Mouse (Mus musculus): ENCODE measurements around the gene 2210016L21Rik. TPM values are rescaled to one million over a fixed set of nuclear protein-coding genes. Genes with fewer than 3 reads are reported as not detected.

2210016L21Rik gene
- total and polyA plus RNA-seq, 3 experiments = 16.2 to 46.1 TPM; not detected in 1

DNA sequence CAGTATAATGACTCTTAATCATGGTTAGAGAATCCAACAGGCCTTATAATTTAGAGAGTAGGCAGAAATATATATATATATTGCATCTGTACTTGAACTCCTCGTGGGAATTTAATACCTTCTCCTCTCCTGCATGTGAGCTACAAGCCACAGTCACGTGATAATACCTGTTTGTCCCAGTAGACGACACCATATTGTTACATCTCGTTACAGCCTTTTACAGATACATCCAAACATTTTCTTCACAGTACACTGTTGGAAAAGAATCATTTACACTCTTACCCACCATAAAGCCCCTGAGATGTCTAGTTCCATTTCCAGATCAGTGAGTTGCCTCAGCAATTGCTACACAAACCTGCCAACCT, 790 bp downstream of the 2210016L21Rik start:
- peak; percentile 71 for TF ChIP-seq USF1 (IDR thresholded peaks at IDR 0.05; ENCODE audit: low read depth, low read length)
- no peak for TF ChIP-seq JUND (IDR thresholded peaks at IDR 0.05; ENCODE audit: low read depth, low read length)
- 0 out of 4 replicates have a peak, but pooled peaks of 1 of the 2 experiments have one; percentile 15 for TF ChIP-seq USF2 (IDR thresholded peaks at IDR 0.05; ENCODE audit: borderline replicate concordance in 1 of 2, insufficient read depth in 1 of 2, low read depth in 1 of 2, low read length in 2 of 2)
- Histone ChIP-seq H3K27me3 (ENCODE audit: control insufficient read depth in 1 of 2, insufficient read depth in 2 of 2, low read length in 2 of 2) (no peaks in the 10 kb centered on the region), H3K4me3 (ENCODE audit: control insufficient read depth in 1 of 2, insufficient read depth in 1 of 2, low read depth in 2 of 2, low read length in 2 of 2) (peak overlapping the region; percentile 80 to 99), H3K27ac (ENCODE audit: control insufficient read depth, low read depth, low read length) (no peak overlapping the region), H3K36me3 (ENCODE audit: control insufficient read depth in 1 of 2, insufficient read depth in 2 of 2, low read length in 2 of 2) (peaks cover 0 to 6% of the 10 kb centered on the region in 2 experiments; a peak in 2 of 4 replicates), H3K9ac (ENCODE audit: control insufficient read depth, low read depth, low read length, poor library complexity, severe bottlenecking) (peak overlapping the region; percentile 93), H3K79me2 (ENCODE audit: control insufficient read depth, insufficient read depth, low read length, poor library complexity) (peaks cover 6% of the 10 kb centered on the region), H3K4me1 (ENCODE audit: control insufficient read depth in 1 of 2, insufficient read depth in 2 of 2, low read length in 2 of 2) (no peaks in the 10 kb centered on the region; a peak in 2 of 4 replicates), H3K9me3 (replicated peaks; ENCODE audit: insufficient read depth, low read length) (no peaks in the 10 kb centered on the region)
- DNase-seq (ENCODE audit: low read depth, low spot score) = no peak

DNA sequence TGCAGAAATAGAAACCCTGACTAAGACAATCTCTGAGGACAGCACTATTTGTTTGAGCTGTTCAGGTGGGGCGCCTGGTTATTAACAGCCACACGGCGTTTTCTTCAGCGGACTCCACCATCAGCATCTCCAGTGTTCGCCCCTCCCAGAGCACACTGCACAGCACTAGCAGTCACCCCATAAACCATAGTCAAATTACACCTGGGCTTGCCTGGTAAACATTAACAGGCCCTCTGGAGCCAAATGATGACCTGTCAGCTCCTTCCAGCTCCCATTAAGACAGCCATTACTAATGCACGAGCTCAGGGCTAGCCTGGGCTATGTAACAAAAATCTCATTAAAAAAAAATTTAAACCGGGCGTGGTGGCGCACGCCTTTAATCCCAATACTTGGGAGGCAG, 3.1 kb downstream of the 2210016L21Rik start:
- Histone ChIP-seq H3K79me2 (ENCODE audit: control insufficient read depth, insufficient read depth, low read length, poor library complexity) (peaks cover 6% of the 10 kb centered on the region), H3K9me3 (replicated peaks; ENCODE audit: insufficient read depth, low read length) (no peaks in the 10 kb centered on the region), H3K27ac (ENCODE audit: control insufficient read depth, low read depth, low read length) (no peak overlapping the region), H3K36me3 (ENCODE audit: control insufficient read depth in 1 of 2, insufficient read depth in 2 of 2, low read length in 2 of 2) (peaks cover 0 to 6% of the 10 kb centered on the region in 2 experiments; a peak in 2 of 4 replicates), H3K9ac (ENCODE audit: control insufficient read depth, low read depth, low read length, poor library complexity, severe bottlenecking) (no peak overlapping the region), H3K27me3 (ENCODE audit: control insufficient read depth in 1 of 2, insufficient read depth in 2 of 2, low read length in 2 of 2) (no peaks in the 10 kb centered on the region), H3K4me1 (ENCODE audit: control insufficient read depth in 1 of 2, insufficient read depth in 2 of 2, low read length in 2 of 2) (no peaks in the 10 kb centered on the region; a peak in 2 of 4 replicates), H3K4me3 (ENCODE audit: control insufficient read depth in 1 of 2, insufficient read depth in 1 of 2, low read depth in 2 of 2, low read length in 2 of 2) (no peak overlapping the region)
- TF ChIP-seq GABPA (IDR thresholded peaks at IDR 0.05; ENCODE audit: low read depth, low read length) (no peak), ZNF384 (IDR thresholded peaks at IDR 0.05; ENCODE audit: low read depth, low read length) (no peak), HCFC1 (IDR thresholded peaks at IDR 0.05; ENCODE audit: low read depth, low read length) (no peak), KAT2A (conservative IDR thresholded peaks at IDR 0.05; ENCODE audit: low read depth, low read length) (no peak), MAZ (IDR thresholded peaks at IDR 0.05; ENCODE audit: low read depth, low read length) (no peak), MYC (IDR thresholded peaks at IDR 0.05; ENCODE audit: low read depth, low read length) (no peak), CHD1 (IDR thresholded peaks at IDR 0.05; ENCODE audit: low read depth, low read length) (no peak), NELFE (IDR thresholded peaks at IDR 0.05; ENCODE audit: low read depth, low read length) (no peak), USF1 (IDR thresholded peaks at IDR 0.05; ENCODE audit: low read depth, low read length) (no peak)
- no peak for DNase-seq (ENCODE audit: low read depth, low spot score)

DNA sequence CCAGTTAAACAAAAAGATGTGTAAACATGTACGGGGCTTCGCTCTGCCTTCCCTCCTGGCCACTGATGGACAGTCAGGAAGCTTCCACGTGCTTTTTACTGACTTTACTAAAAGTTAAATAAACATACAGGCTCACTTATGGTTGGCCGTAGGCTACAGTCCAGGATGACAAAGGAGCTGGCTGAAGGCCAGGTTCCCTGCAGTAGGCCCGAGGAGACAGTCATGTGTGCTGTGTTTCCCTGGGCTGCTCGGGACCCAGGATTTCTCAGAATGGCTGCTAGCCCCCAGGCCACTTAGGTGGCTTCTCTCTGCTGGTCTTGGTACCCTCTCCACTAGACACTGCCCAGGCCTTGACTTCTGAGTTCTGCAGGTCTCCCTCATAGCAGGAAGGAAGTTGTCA, 6.9 kb downstream of the 2210016L21Rik start:
- Histone ChIP-seq H3K27me3 (ENCODE audit: control insufficient read depth in 1 of 2, insufficient read depth in 2 of 2, low read length in 2 of 2) (no peaks in the 10 kb centered on the region), H3K27ac (ENCODE audit: control insufficient read depth, low read depth, low read length) (no peak overlapping the region), H3K79me2 (ENCODE audit: control insufficient read depth, insufficient read depth, low read length, poor library complexity) (no peaks in the 10 kb centered on the region), H3K9me3 (replicated peaks; ENCODE audit: insufficient read depth, low read length) (no peaks in the 10 kb centered on the region), H3K4me3 (ENCODE audit: control insufficient read depth in 1 of 2, insufficient read depth in 1 of 2, low read depth in 2 of 2, low read length in 2 of 2) (no peak overlapping the region), H3K9ac (ENCODE audit: control insufficient read depth, low read depth, low read length, poor library complexity, severe bottlenecking) (no peak overlapping the region), H3K4me1 (ENCODE audit: control insufficient read depth in 1 of 2, insufficient read depth in 2 of 2, low read length in 2 of 2) (no peaks in the 10 kb centered on the region), H3K36me3 (ENCODE audit: control insufficient read depth in 1 of 2, insufficient read depth in 2 of 2, low read length in 2 of 2) (no peaks in the 10 kb centered on the region)
- TF ChIP-seq MAFK (IDR thresholded peaks at IDR 0.05; ENCODE audit: borderline replicate concordance, low read depth, low read length) (no peak), SMC3 (IDR thresholded peaks at IDR 0.05; ENCODE audit: low read depth, low read length) (no peak), BHLHE40 (IDR thresholded peaks at IDR 0.05; ENCODE audit: borderline replicate concordance, low read depth, low read length) (no peak), RAD21 (IDR thresholded peaks at IDR 0.05; ENCODE audit: low read depth, low read length) (no peak), ELF1 (IDR thresholded peaks at IDR 0.05; ENCODE audit: low read depth, low read length) (no peak), HCFC1 (IDR thresholded peaks at IDR 0.05; ENCODE audit: low read depth, low read length) (no peak), NELFE (IDR thresholded peaks at IDR 0.05; ENCODE audit: low read depth, low read length) (no peak), EP300 (IDR thresholded peaks at IDR 0.05; ENCODE audit: low read depth in 1 of 2, low read length in 2 of 2) (no peak), CTCF (IDR thresholded peaks at IDR 0.05 in 2 of 3, conservative IDR thresholded peaks at IDR 0.05 in 1 of 3; ENCODE audit: control insufficient read depth in 1 of 3, insufficient read depth in 1 of 3, low read depth in 2 of 3, low read length in 3 of 3, poor library complexity in 1 of 3, severe bottlenecking in 1 of 3) (no peak), UBTF (IDR thresholded peaks at IDR 0.05; ENCODE audit: borderline replicate concordance, insufficient read depth, low read depth, low read length) (no peak)
- DNase-seq (ENCODE audit: low read depth, low spot score) = no peak

All from MEL (cell line).